Mouse (Mus musculus) stomach, embryonic 16.5 days (tissue): ENCODE measurements around the gene Plscr1. TPM values are rescaled to one million over a fixed set of nuclear protein-coding genes. Genes with fewer than 3 reads are reported as not detected.

Experiments used
- ATAC-seq: fragments of 200-750 bp; cut with Nextera tagmentation; 2 replicates; pipeline ENCODE4 v1.8.0; 2017; ENCODE audit warnings: moderate number of reproducible peaks, moderate TSS enrichment; ENCODE audit not compliant: insufficient read depth, low FRiP score
- H3K27ac ChIP-seq: fragments of 300-500 bp; sonication (generic); 2 replicates; pipeline ENCODE4 v1.5.1; 2014; ENCODE audit warnings: low read length
- H3K27me3 ChIP-seq: fragments of 300-500 bp; sonication (generic); 2 replicates; pipeline ENCODE4 v1.6.1; 2014; ENCODE audit warnings: low read length, control low read depth, mixed read lengths; ENCODE audit not compliant: control insufficient read depth, insufficient read depth
- H3K36me3 ChIP-seq: fragments of 300-500 bp; sonication (generic); 2 replicates; pipeline ENCODE4 v1.6.1; 2014; ENCODE audit warnings: low read length; ENCODE audit not compliant: control insufficient read depth, insufficient read depth
- H3K4me1 ChIP-seq: fragments of 300-500 bp; sonication (generic); 2 replicates; pipeline ENCODE4 v1.6.1; 2014; ENCODE audit warnings: low read length, control low read depth, mixed read lengths; ENCODE audit not compliant: control insufficient read depth, insufficient read depth
- H3K4me2 ChIP-seq: fragments of 300-500 bp; sonication (generic); 2 replicates; pipeline ENCODE4 v1.6.1; 2014; ENCODE audit warnings: low read depth, low read length, mixed read lengths
- H3K4me3 ChIP-seq: fragments of 300-500 bp; sonication (generic); replicated peaks from 2 replicates; pipeline ENCODE4 v1.5.1; 2014; ENCODE audit warnings: mild to moderate bottlenecking, low read length
- H3K9ac ChIP-seq: fragments of 300-500 bp; sonication (generic); 2 replicates; pipeline ENCODE4 v1.6.1; 2014; ENCODE audit warnings: low read length
- H3K9me3 ChIP-seq: fragments of 300-500 bp; sonication (generic); replicated peaks from 2 replicates; pipeline ENCODE4 v1.6.1; 2016; ENCODE audit warnings: low read length, control low read depth; ENCODE audit not compliant: control insufficient read depth
- WGBS: fragments of 180-500 bp; shearing (Covaris S2); extraction: QIAGEN DNeasy Blood & Tissue Kit; methylation state at CpG from one replicate; pipeline ENCODE4 v1.1.7; 2014; 5-methylcytosine and 5-hydroxymethylcytosine counted together
- microRNA-seq: library from miRNA; unstranded; fragments of <30 nt; microRNA quantifications from one replicate; pipeline ENCODE4, GENCODE M21; 2016
- polyA plus RNA-seq: library from polyadenylated mRNA; unstranded; fragments of >200 nt; fragmentation: Nextera tagmentation; extraction: Ambion mirVana; gene quantifications from 2 replicates; pipeline ENCODE4 v1.2.1, GENCODE M21; 2015

Plscr1 gene
- polyA plus RNA-seq, 1 experiment from 2014 or later, result 56.2 TPM

GRCm38 (mm10) chr9:92309077-92309476, 59.5 kb downstream of the Plscr1 start, which contains the start of gene 1700057G04Rik:
1700057G04Rik (plus strand) TSS chr9:92309377.
- no peaks in the 10 kb centered on the region for H3K36me3 ChIP-seq
- no peak within 1 kb of the TSS for H3K4me2 ChIP-seq
- H3K27me3 ChIP-seq, result no peaks in the 10 kb centered on the region
- no peaks in the 10 kb centered on the region for H3K4me1 ChIP-seq
- H3K4me3 ChIP-seq, result no peak within 1 kb of the TSS
- H3K9ac ChIP-seq, result no peak within 1 kb of the TSS
- H3K27ac ChIP-seq, result no peak within 1 kb of the TSS
- WGBS, result 71% methylated on average over 1 of the region's 1 CpGs
- no peaks in the 10 kb centered on the region for H3K9me3 ChIP-seq
- no peak for ATAC-seq

- H3K9me3 ChIP-seq, result no peaks in the 10 kb centered on the region
- 76% methylated on average over 3 of the region's 3 CpGs for WGBS
- H3K4me2 ChIP-seq, result no peak overlapping the region
- no peaks in the 10 kb centered on the region for H3K36me3 ChIP-seq
- H3K4me1 ChIP-seq, result no peaks in the 10 kb centered on the region
- no peak overlapping the region for H3K9ac ChIP-seq
- no peak for ATAC-seq
- no peaks in the 10 kb centered on the region for H3K27me3 ChIP-seq
- H3K4me3 ChIP-seq, result no peak overlapping the region
- H3K27ac ChIP-seq, result no peak overlapping the region
These were observed 67.2 kb downstream of the Plscr1 start for GRCm38 (mm10) chr9:92316791-92317190.

Small RNA genes within 50 kb of the gene (microRNA-seq; reads per million reads assigned to microRNA genes)
- not detected for gene Mir6386

Other genes with a start within 250 kb of the Plscr1 start
- gene Plscr5, start 56.8 kb upstream of the Plscr1 start, polyA plus RNA-seq, result 0.22 TPM in 1 of 2 replicates, not detected in the other
- 1.0 and 1.9 TPM in 2 replicates for gene Plscr2, start 25.9 kb downstream of the Plscr1 start, polyA plus RNA-seq
- not detected in 2 replicates for gene 1700057G04Rik, start 59.6 kb downstream of the Plscr1 start, polyA plus RNA-seq
- 13.4 and 15.6 TPM in 2 replicates for gene Plscr4, start 207.6 kb downstream of the Plscr1 start, polyA plus RNA-seq